Mouse (Mus musculus) forebrain, embryonic 11.5 days (tissue): ENCODE data around the gene Hjurp. TPM values are rescaled to one million over a fixed set of nuclear protein-coding genes. Genes with fewer than 3 reads are reported as not detected.

Experiments used
- ATAC-seq: fragments of 200-750 bp; cut with Nextera tagmentation; replicated peaks from 2 replicates; pipeline ENCODE4 v1.8.0; 2017; ENCODE audit warnings: moderate TSS enrichment; ENCODE audit not compliant: low FRiP score
- DNase-seq: peaks from one replicate; pipeline ENCODE4 v3.0.0-alpha.2; 2017; ENCODE audit warnings: low spot score
- H3K27ac ChIP-seq: fragments of 300-500 bp; sonication (generic); 2 replicates; pipeline ENCODE4 v1.5.1; 2014; ENCODE audit warnings: low read depth, low read length
- H3K27me3 ChIP-seq: fragments of 300-500 bp; sonication (generic); 2 replicates; pipeline ENCODE4 v1.6.1; 2014; ENCODE audit warnings: mild to moderate bottlenecking, low read length, mixed read lengths; ENCODE audit not compliant: control insufficient read depth, insufficient read depth
- H3K36me3 ChIP-seq: fragments of 300-500 bp; sonication (generic); 2 replicates; pipeline ENCODE4 v1.6.1; 2014; ENCODE audit warnings: mild to moderate bottlenecking, low read length, moderate library complexity, mixed read lengths; ENCODE audit not compliant: control insufficient read depth, insufficient read depth
- H3K4me1 ChIP-seq: fragments of 300-500 bp; sonication (generic); replicated peaks from 2 replicates; pipeline ENCODE4 v1.6.1; 2014; ENCODE audit warnings: low read length, mixed read lengths; ENCODE audit not compliant: control insufficient read depth, insufficient read depth
- H3K4me2 ChIP-seq: fragments of 300-500 bp; sonication (generic); 2 replicates; pipeline ENCODE4 v1.6.1; 2014; ENCODE audit warnings: low read depth, mild to moderate bottlenecking, low read length, moderate library complexity, mixed read lengths; ENCODE audit not compliant: severe bottlenecking
- H3K4me3 ChIP-seq: fragments of 300-500 bp; sonication (generic); 2 replicates; pipeline ENCODE4 v1.5.1; 2014; ENCODE audit warnings: low read depth, low read length
- H3K9ac ChIP-seq: fragments of 300-500 bp; sonication (generic); 2 replicates; pipeline ENCODE4 v1.6.1; 2014; ENCODE audit warnings: low read length
- H3K9me3 ChIP-seq: fragments of 300-500 bp; sonication (generic); 2 replicates; pipeline ENCODE4 v1.6.1; 2016; ENCODE audit warnings: low read length, mixed read lengths; ENCODE audit not compliant: control insufficient read depth
- WGBS: fragments of 180-500 bp; shearing (Covaris S2); extraction: QIAGEN DNeasy Blood & Tissue Kit; methylation state at CpG from one replicate; pipeline ENCODE4 v1.1.7; 2014; 5-methylcytosine and 5-hydroxymethylcytosine counted together
- polyA plus RNA-seq: library from polyadenylated mRNA; unstranded; fragments of >200 nt; fragmentation: Nextera tagmentation; extraction: Ambion mirVana; gene quantifications from 2 replicates; pipeline ENCODE4 v1.2.1, GENCODE M21; 2014

Hjurp gene
- polyA plus RNA-seq, 1 experiment from 2014 or later, result 223 TPM

- no peak overlapping the region for H3K4me3 ChIP-seq
- 45% methylated on average over 5 of the region's 5 CpGs for WGBS
- H3K9me3 ChIP-seq, result peaks cover 82% of the 10 kb centered on the region
- H3K4me1 ChIP-seq, result no peaks in the 10 kb centered on the region
- 0 out of 2 replicates have a peak, but pooled peaks have one; percentile 11 for ATAC-seq
- no peak overlapping the region for H3K27ac ChIP-seq
- H3K36me3 ChIP-seq, result no peaks in the 10 kb centered on the region
- H3K4me2 ChIP-seq, result no peak overlapping the region
- no peak for DNase-seq
- no peaks in the 10 kb centered on the region for H3K27me3 ChIP-seq
- H3K9ac ChIP-seq, result no peak overlapping the region
Observed at GRCm38 (mm10) chr1:88300301-88301050, 23.0 kb upstream of the Hjurp start.

- no peak for ATAC-seq
- Histone ChIP-seq H3K27ac (no peak overlapping the region), H3K4me3 (no peak overlapping the region), H3K4me1 (no peaks in the 10 kb centered on the region), H3K27me3 (no peaks in the 10 kb centered on the region), H3K36me3 (no peaks in the 10 kb centered on the region), H3K4me2 (no peak overlapping the region), H3K9me3 (peaks cover 78% of the 10 kb centered on the region), H3K9ac (no peak overlapping the region)
- 81% methylated on average over 2 of the region's 2 CpGs for WGBS
- DNase-seq, result no peak
Observed at GRCm38 (mm10) chr1:88299529-88299945, 22.1 kb upstream of the Hjurp start.

- H3K4me1 ChIP-seq, result no peaks in the 10 kb centered on the region
- no peak overlapping the region for H3K4me3 ChIP-seq
- no peak overlapping the region for H3K9ac ChIP-seq
- H3K4me2 ChIP-seq, result no peak overlapping the region
- DNase-seq, result no peak
- no peaks in the 10 kb centered on the region for H3K36me3 ChIP-seq
- 66% methylated on average over 4 of the region's 4 CpGs for WGBS
- no peaks in the 10 kb centered on the region for H3K27me3 ChIP-seq
- ATAC-seq, result no peak
- H3K27ac ChIP-seq, result no peak overlapping the region
- peaks cover 73% of the 10 kb centered on the region for H3K9me3 ChIP-seq
Observed at GRCm38 (mm10) chr1:88298686-88299528, 21.5 kb upstream of the Hjurp start.

- WGBS, result 66% methylated on average over 7 of the region's 7 CpGs
- DNase-seq, result no peak
Observed at GRCm38 (mm10) chr1:88297480-88298258, 20.2 kb upstream of the Hjurp start.

GRCm38 (mm10) chr1:88296171-88296920 lies 18.9 kb upstream of the Hjurp start:
- DNase-seq, result no peak
- no peak overlapping the region for H3K27ac ChIP-seq
- H3K4me2 ChIP-seq, result no peak overlapping the region
- H3K36me3 ChIP-seq, result no peaks in the 10 kb centered on the region
- no peak overlapping the region for H3K4me3 ChIP-seq
- 77% methylated on average over 4 of the region's 4 CpGs for WGBS
- H3K27me3 ChIP-seq, result no peaks in the 10 kb centered on the region
- peaks cover 62% of the 10 kb centered on the region for H3K9me3 ChIP-seq
- H3K4me1 ChIP-seq, result no peaks in the 10 kb centered on the region
- no peak overlapping the region for H3K9ac ChIP-seq
- ATAC-seq, result no peak

More at GRCm38 (mm10) chr1:88297480-88298258, 20.2 kb upstream of the Hjurp start:
- H3K27me3 ChIP-seq, result no peaks in the 10 kb centered on the region
- no peak for ATAC-seq
- H3K36me3 ChIP-seq, result no peaks in the 10 kb centered on the region
- H3K9ac ChIP-seq, result no peak overlapping the region
- no peak overlapping the region for H3K4me3 ChIP-seq
- H3K9me3 ChIP-seq, result peaks cover 65% of the 10 kb centered on the region
- H3K4me1 ChIP-seq, result no peaks in the 10 kb centered on the region
- no peak overlapping the region for H3K4me2 ChIP-seq
- no peak overlapping the region for H3K27ac ChIP-seq

- H3K9me3 ChIP-seq, result peaks cover 60% of the 10 kb centered on the region
- ATAC-seq (no peak), DNase-seq (no peak)
- no peaks in the 10 kb centered on the region for H3K36me3 ChIP-seq
- H3K27me3 ChIP-seq, result no peaks in the 10 kb centered on the region
- H3K4me1 ChIP-seq, result no peaks in the 10 kb centered on the region
- no peak overlapping the region for H3K4me3 ChIP-seq
- no peak overlapping the region for H3K27ac ChIP-seq
- H3K4me2 ChIP-seq, result no peak overlapping the region
- WGBS, result 27% methylated on average over 1 of the region's 1 CpGs
- H3K9ac ChIP-seq, result no peak overlapping the region
Observed at GRCm38 (mm10) chr1:88294650-88295049, 17.2 kb upstream of the Hjurp start.

GRCm38 (mm10) chr1:88292057-88292456 lies 14.6 kb upstream of the Hjurp start:
- Histone ChIP-seq H3K27me3 (no peaks in the 10 kb centered on the region), H3K4me1 (no peaks in the 10 kb centered on the region), H3K27ac (no peak overlapping the region), H3K36me3 (no peaks in the 10 kb centered on the region), H3K9me3 (peaks cover 56% of the 10 kb centered on the region), H3K4me2 (no peak overlapping the region), H3K9ac (no peak overlapping the region), H3K4me3 (no peak overlapping the region)
- 54% methylated on average over 2 of the region's 2 CpGs for WGBS
- ATAC-seq, result no peak
- DNase-seq, result no peak
